Mouse (Mus musculus) CH12.LX (cell line): ENCODE data around the gene Klhl11. TPM values are rescaled to one million over a fixed set of nuclear protein-coding genes. Genes with fewer than 3 reads are reported as not detected.

ENCODE experiments used
- DNase-seq: peaks from one replicate; pipeline ENCODE4 v3.0.0-alpha.2; 2013; ENCODE audit errors: extremely low read depth
- H3K27ac ChIP-seq: 2 replicates; pipeline ENCODE4 v1.5.1; 2012; ENCODE audit warnings: low read depth, mild to moderate bottlenecking, control low read depth, moderate library complexity; ENCODE audit not compliant: insufficient read depth
- H3K27me3 ChIP-seq: replicated peaks from 2 replicates; pipeline ENCODE3; 2012; ENCODE audit warnings: inconsistent platforms
- H3K36me3 ChIP-seq, 2 experiments: replicated peaks in 1 of 2; 2 replicates each; pipeline versions ENCODE3 to v1.6.1; 2012; ENCODE audit warnings: inconsistent platforms in 1 of 2, low read length in 1 of 2, mild to moderate bottlenecking in 1 of 2, mixed read lengths in 1 of 2, moderate library complexity in 1 of 2; ENCODE audit not compliant: control insufficient read depth in 1 of 2, insufficient read depth in 1 of 2
- H3K4me1 ChIP-seq, 2 experiments: 2 replicates each; pipeline ENCODE4 v1.6.1; 2012; ENCODE audit warnings: inconsistent platforms in 1 of 2, moderate library complexity in 1 of 2; ENCODE audit not compliant: insufficient read depth in 2 of 2, control insufficient read depth in 1 of 2
- H3K4me2 ChIP-seq: 2 replicates; pipeline ENCODE4 v1.6.1; 2012; ENCODE audit warnings: low read depth, mild to moderate bottlenecking, control low read depth; ENCODE audit not compliant: poor library complexity, insufficient read depth, severe bottlenecking
- H3K4me3 ChIP-seq, 3 experiments: fragments of 150-350 bp in 1 of 3; sonication (generic) in 1 of 3; replicated peaks in 1 of 3; 2 replicates each; pipeline versions ENCODE3 to v1.5.1; 2011 to 2012; ENCODE audit warnings: low read depth in 2 of 3, low read length in 2 of 3, mild to moderate bottlenecking in 2 of 3, moderate library complexity in 2 of 3, control low read depth in 1 of 3, improper control_type of control experiment in 1 of 3, inconsistent platforms in 1 of 3, mixed read lengths in 1 of 3; ENCODE audit not compliant: poor library complexity in 1 of 3
- H3K79me2 ChIP-seq: replicated peaks from 2 replicates; pipeline ENCODE4 v1.6.1; 2012; ENCODE audit warnings: mild to moderate bottlenecking, moderate library complexity; ENCODE audit not compliant: control insufficient read depth, poor library complexity, insufficient read depth, severe bottlenecking; ENCODE audit errors: extremely low read depth
- H3K9ac ChIP-seq: 2 replicates; pipeline ENCODE4 v1.6.1; 2012; ENCODE audit warnings: low read depth, mild to moderate bottlenecking, control low read depth, moderate library complexity; ENCODE audit not compliant: insufficient read depth
- H3K9me3 ChIP-seq: replicated peaks from 2 replicates; pipeline ENCODE3; 2012; ENCODE audit warnings: low read length, inconsistent platforms, mixed read lengths
- CHD1 ChIP-seq: IDR thresholded peaks from 2 replicates; pipeline ENCODE4 v1.6.1; 2012; ENCODE audit warnings: low read depth, low read length, improper control_type of control experiment, inconsistent platforms
- E2F4 ChIP-seq: IDR thresholded peaks from 2 replicates; pipeline ENCODE4 v1.6.1; 2011; ENCODE audit warnings: low read depth, low read length, improper control_type of control experiment; ENCODE audit not compliant: insufficient replicate concordance
- ELF1 ChIP-seq: IDR thresholded peaks from 2 replicates; pipeline ENCODE4 v1.6.1; 2014; ENCODE audit warnings: low read depth, mild to moderate bottlenecking, inconsistent platforms, low read length, improper control_type of control experiment
- ETS1 ChIP-seq: conservative IDR thresholded peaks from 2 replicates; pipeline ENCODE4 v1.6.1; 2012; ENCODE audit warnings: low read depth, mild to moderate bottlenecking, inconsistent platforms, low read length, improper control_type of control experiment, moderate library complexity
- GABPA ChIP-seq: IDR thresholded peaks from 2 replicates; pipeline ENCODE4 v1.6.1; 2012; ENCODE audit warnings: low read depth, low read length, improper control_type of control experiment, inconsistent platforms; ENCODE audit not compliant: insufficient replicate concordance
- HCFC1 ChIP-seq: IDR thresholded peaks from 2 replicates; pipeline ENCODE4 v1.6.1; 2012; ENCODE audit warnings: low read depth, mild to moderate bottlenecking, inconsistent platforms, low read length, improper control_type of control experiment
- IRF4 ChIP-seq: IDR thresholded peaks from 2 replicates; pipeline ENCODE4 v1.6.1; 2014; ENCODE audit warnings: low read depth, mild to moderate bottlenecking, inconsistent platforms, low read length, improper control_type of control experiment
- JUN ChIP-seq: IDR thresholded peaks from 2 replicates; pipeline ENCODE4 v1.6.1; 2011; ENCODE audit warnings: low read depth, mild to moderate bottlenecking, low read length, improper control_type of control experiment, moderate library complexity; ENCODE audit not compliant: insufficient read depth
- JUND ChIP-seq: conservative IDR thresholded peaks from 2 replicates; pipeline ENCODE4 v1.6.1; 2011; ENCODE audit warnings: low read depth, low read length, improper control_type of control experiment
- KAT2A ChIP-seq: IDR thresholded peaks from 2 replicates; pipeline ENCODE4 v1.6.1; 2012; ENCODE audit warnings: low read length, improper control_type of control experiment, inconsistent platforms; ENCODE audit not compliant: insufficient replicate concordance
- MAFK ChIP-seq: IDR thresholded peaks from 2 replicates; pipeline ENCODE4 v1.6.1; 2011; ENCODE audit warnings: low read length, improper control_type of control experiment; ENCODE audit not compliant: insufficient replicate concordance
- MAZ ChIP-seq: IDR thresholded peaks from 2 replicates; pipeline ENCODE4 v1.6.1; 2012; ENCODE audit warnings: low read depth, mild to moderate bottlenecking, inconsistent platforms, low read length, improper control_type of control experiment, moderate library complexity
- MEF2A ChIP-seq: IDR thresholded peaks from 2 replicates; pipeline ENCODE4 v1.6.1; 2014; ENCODE audit warnings: low read depth, mild to moderate bottlenecking, inconsistent platforms, low read length, improper control_type of control experiment, borderline replicate concordance
- MXI1 ChIP-seq: IDR thresholded peaks from 2 replicates; pipeline ENCODE4 v1.6.1; 2011; ENCODE audit warnings: mild to moderate bottlenecking, low read depth, low read length, improper control_type of control experiment
- MYC ChIP-seq: IDR thresholded peaks from 2 replicates; pipeline ENCODE4 v1.6.1; 2011; ENCODE audit warnings: low read depth, mild to moderate bottlenecking, improper control_type of control experiment, low read length
- PAX5 ChIP-seq: IDR thresholded peaks from 2 replicates; pipeline ENCODE4 v1.6.1; 2012; ENCODE audit warnings: low read length, inconsistent platforms, mixed read lengths
- POLR2AphosphoS2 ChIP-seq: IDR thresholded peaks from 2 replicates; pipeline ENCODE4 v1.6.1; 2011; ENCODE audit warnings: low read depth, low read length, improper control_type of control experiment
- RAD21 ChIP-seq: IDR thresholded peaks from 2 replicates; pipeline ENCODE4 v1.6.1; 2011; ENCODE audit warnings: low read depth, mild to moderate bottlenecking, low read length, improper control_type of control experiment, moderate library complexity
- SIN3A ChIP-seq: IDR thresholded peaks from 2 replicates; pipeline ENCODE4 v1.6.1; 2012; ENCODE audit warnings: low read length, improper control_type of control experiment, inconsistent platforms
- SMC3 ChIP-seq: IDR thresholded peaks from 2 replicates; pipeline ENCODE4 v1.6.1; 2011; ENCODE audit warnings: low read depth, low read length, improper control_type of control experiment
- TBP ChIP-seq: conservative IDR thresholded peaks from 2 replicates; pipeline ENCODE4 v1.6.1; 2011; ENCODE audit warnings: low read depth, low read length, improper control_type of control experiment
- USF1 ChIP-seq: IDR thresholded peaks from 2 replicates; pipeline ENCODE4 v1.6.1; 2014; ENCODE audit warnings: low read depth, mild to moderate bottlenecking, inconsistent platforms, low read length, improper control_type of control experiment
- USF2 ChIP-seq: conservative IDR thresholded peaks from 2 replicates; pipeline ENCODE4 v1.6.1; 2011; ENCODE audit warnings: low read depth, low read length, improper control_type of control experiment
- ZKSCAN1 ChIP-seq: IDR thresholded peaks from 2 replicates; pipeline ENCODE4 v1.6.1; 2012; ENCODE audit warnings: low read depth, inconsistent platforms, low read length, improper control_type of control experiment, borderline replicate concordance
- ZMIZ1 ChIP-seq: IDR thresholded peaks from 2 replicates; pipeline ENCODE4 v1.6.1; 2012; ENCODE audit warnings: low read depth, mild to moderate bottlenecking, inconsistent platforms, low read length, improper control_type of control experiment
- dilution Hi-C: fragments of 300-500 bp; cut with MboI; formaldehyde crosslinking; loops from 2 replicates; pipeline ENCODE4 v1.14.3; 2020; ENCODE audit warnings: low sequenced_read_pairs; ENCODE audit not compliant: extremely low pct_unique_long_range_greater_than_20kb, extremely low pct_ligation_motif_present
- in situ Hi-C: fragments of 300-500 bp; cut with MboI; formaldehyde crosslinking; loops from 3 replicates; pipeline ENCODE4 v1.14.3; 2019; ENCODE audit warnings: low sequenced_read_pairs, low pct_ligation_motif_present, low pct_unique_long_range_greater_than_20kb, mixed read lengths
- polyA plus RNA-seq: library from polyadenylated mRNA; unstranded; fragments of >175 nt; gene quantifications from 2 replicates; pipeline ENCODE4 v1.2.1, GENCODE M21; 2012; ENCODE audit warnings: low read depth; ENCODE audit not compliant: insufficient read length
- total RNA-seq, 2 experiments: library from RNA; depleted of rRNA; stranded (reverse); fragments of 300-350 nt in 1 of 2; fragments of >200 nt in 1 of 2; gene quantifications; 2 replicates each; pipeline ENCODE4 v1.2.3; 2012 to 2014

The Klhl11 gene
- total and polyA plus RNA-seq, 3 experiments, result 9.8 to 19.5 (median 12.8) TPM

- H3K4me3 ChIP-seq, result no peak overlapping the region
- TF ChIP-seq MAZ (no peak), CHD1 (no peak), POLR2AphosphoS2 (no peak), ZMIZ1 (no peak), IRF4 (no peak), MEF2A (no peak), SIN3A (no peak), RAD21 (no peak), ETS1 (no peak), ELF1 (no peak)
- no peak overlapping the region for H3K9ac ChIP-seq
- H3K79me2 ChIP-seq, result no peaks in the 10 kb centered on the region
- in situ Hi-C loops (no loop called here), dilution Hi-C loops (no loop called here)
- peaks cover 32 to 72% of the 10 kb centered on the region in 2 experiments for H3K36me3 ChIP-seq
- no peaks in the 10 kb centered on the region for H3K27me3 ChIP-seq
- no peak overlapping the region for H3K27ac ChIP-seq
- H3K4me1 ChIP-seq, result no peaks in the 10 kb centered on the region
- no peaks in the 10 kb centered on the region for H3K9me3 ChIP-seq
- no peak overlapping the region for H3K4me2 ChIP-seq
- no peak for DNase-seq
Measured at GRCm38 (mm10) chr11:100432002-100432401, 40.5 kb downstream of the Klhl11 start.

DNA sequence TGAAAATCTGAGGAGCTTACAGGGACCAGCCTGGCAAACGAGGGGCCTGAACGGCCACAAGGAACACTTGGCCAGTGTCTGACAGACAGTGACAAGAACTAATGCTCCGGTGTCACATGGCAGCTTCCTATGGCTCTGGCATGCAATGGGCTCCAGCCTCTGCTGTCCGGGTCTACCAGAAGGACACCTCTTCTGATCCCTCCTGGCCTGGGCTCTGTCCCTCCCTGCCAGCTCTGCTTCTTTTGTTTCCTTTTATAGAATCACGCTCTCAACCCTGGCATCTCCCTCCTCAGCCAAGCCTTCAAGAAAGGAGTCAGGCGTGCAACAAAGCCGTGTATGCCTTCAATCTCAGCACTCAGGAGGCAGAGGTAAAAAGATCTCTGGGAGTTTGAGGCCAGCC, 42.5 kb downstream of the Klhl11 start:
- Histone ChIP-seq H3K4me2 (no peak overlapping the region), H3K9me3 (no peaks in the 10 kb centered on the region), H3K79me2 (no peaks in the 10 kb centered on the region), H3K9ac (no peak overlapping the region), H3K4me1 (peaks cover 0 to 7% of the 10 kb centered on the region in 2 experiments; a peak in 2 of 4 replicates), H3K4me3 (no peak overlapping the region), H3K27me3 (no peaks in the 10 kb centered on the region), H3K36me3 (peaks cover 19 to 56% of the 10 kb centered on the region in 2 experiments), H3K27ac (no peak overlapping the region)
- in situ Hi-C loops, result no loop called here
- no peak for DNase-seq
- dilution Hi-C loops, result no loop called here
- TF ChIP-seq ETS1 (no peak), MYC (no peak), MXI1 (no peak), GABPA (no peak), MAFK (no peak), USF1 (no peak), POLR2AphosphoS2 (no peak), USF2 (no peak), CHD1 (no peak), RAD21 (no peak), KAT2A (no peak), E2F4 (no peak), JUND (no peak), SMC3 (no peak), HCFC1 (no peak), PAX5 (no peak), ZKSCAN1 (no peak), JUN (no peak), IRF4 (no peak), TBP (no peak)
